Mouse (Mus musculus): ENCODE measurements at regions not wholly inside any gene's neighbourhood (a gene's known extent, or its start where the extent isn't known, plus 50 kb on each side); places are given as distances from the start of the nearest gene placed in this dataset.
A peak's percentile ranks its signal among the peaks of the same experiment; 100 is the strongest.
"Not testable (repeated sequence)": the region's sequence is repeated elsewhere in the genome, so short reads cannot be mapped to it uniquely, and the experiment has no call there.

GRCm38 (mm10) chr2:166471257-166471753 is 242.3 kb downstream of the Prex1 start:
- Histone ChIP-seq H3K36me3 (no peaks in the 10 kb centered on the region), H3K27ac (replicated peaks) (0 out of 2 replicates have a peak overlapping the region, but pooled peaks have one; percentile 24), H3K4me3 (no peak overlapping the region), H3K9me3 (replicated peaks) (no peaks in the 10 kb centered on the region), H3K27me3 (ENCODE audit: low read depth, poor library complexity, severe bottlenecking) (peaks cover 15% of the 10 kb centered on the region), H3K4me1 (peaks cover 35% of the 10 kb centered on the region)
- DNase-seq (ENCODE audit: low spot score) = no peak
- 56% methylated on average over 6 of the region's 6 CpGs for WGBS

DNA sequence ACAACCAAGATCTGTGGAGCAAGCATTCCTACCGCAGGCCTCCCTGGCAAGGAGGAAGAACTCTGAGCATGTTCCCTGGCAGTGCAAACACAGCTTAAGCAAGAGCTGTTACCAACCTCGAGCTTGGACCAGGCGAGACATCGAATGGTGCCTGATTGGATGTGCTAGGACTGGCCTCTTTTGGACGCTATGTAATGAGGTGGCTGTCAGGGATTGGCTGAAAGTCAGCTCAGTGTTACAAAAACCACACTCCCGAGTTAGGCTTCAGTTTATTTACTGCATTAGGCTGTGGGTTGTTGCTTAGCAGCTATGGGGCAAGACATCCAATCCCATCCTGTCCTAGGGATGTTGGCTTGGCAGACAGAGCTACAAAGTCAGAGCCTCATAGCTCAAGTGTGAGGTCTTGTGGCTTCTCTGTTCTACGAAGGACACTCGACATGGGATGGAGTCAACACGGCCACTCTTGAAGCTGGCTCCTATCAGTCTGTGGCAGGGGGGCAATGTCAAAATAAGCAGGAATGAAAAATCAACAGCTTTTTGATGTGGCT is 244.5 kb downstream of the Prex1 start:
- no peaks in the 10 kb centered on the region for H3K36me3 ChIP-seq
- DNase-seq (ENCODE audit: low spot score) = no peak
- H3K4me3 ChIP-seq = no peak overlapping the region
- no peaks in the 10 kb centered on the region for H3K9me3 ChIP-seq (replicated peaks)
- 90% methylated on average over 9 of the region's 9 CpGs for WGBS
- peaks cover 19% of the 10 kb centered on the region for H3K27me3 ChIP-seq (ENCODE audit: low read depth, poor library complexity, severe bottlenecking)
- H3K27ac ChIP-seq (replicated peaks) = no peak overlapping the region
- H3K4me1 ChIP-seq = peaks cover 34% of the 10 kb centered on the region

- H3K27me3 ChIP-seq (ENCODE audit: low read depth, poor library complexity, severe bottlenecking) = peaks cover 19% of the 10 kb centered on the region
- WGBS = 57% methylated on average over 7 of the region's 7 CpGs
- no peaks in the 10 kb centered on the region for H3K36me3 ChIP-seq
- H3K4me1 ChIP-seq = peaks cover 34% of the 10 kb centered on the region
- H3K4me3 ChIP-seq = no peak overlapping the region
- 0 out of 2 replicates have a peak overlapping the region, but pooled peaks have one; percentile 9 for H3K27ac ChIP-seq (replicated peaks)
- no peak for DNase-seq (ENCODE audit: low spot score)
- no peaks in the 10 kb centered on the region for H3K9me3 ChIP-seq (replicated peaks)
Observed at GRCm38 (mm10) chr2:166467137-166467536, 246.5 kb downstream of the Prex1 start.

DNA sequence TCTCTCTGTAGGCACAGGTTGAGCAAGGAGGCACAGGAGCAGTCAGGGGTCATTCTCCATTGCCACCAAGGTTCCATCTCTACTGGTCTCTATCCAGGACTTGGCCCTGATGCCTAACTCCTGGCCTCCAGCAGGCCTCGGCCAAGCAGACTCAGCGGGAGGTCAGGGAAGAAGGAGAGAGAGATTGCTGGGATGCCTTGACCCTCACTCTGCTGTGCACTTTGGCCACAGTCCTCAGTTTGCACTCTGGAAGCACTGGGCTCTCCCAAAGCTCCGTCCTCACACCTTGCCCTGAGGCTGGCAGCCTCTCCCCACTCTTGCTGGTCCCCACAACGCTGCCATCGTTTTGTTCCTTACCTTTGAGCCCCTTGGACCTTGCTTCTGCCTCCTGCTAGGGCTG is 248.1 kb downstream of the Prex1 start:
- 73% methylated on average over 5 of the region's 5 CpGs for WGBS
- DNase-seq (ENCODE audit: low spot score) = no peak
- peaks cover 19% of the 10 kb centered on the region for H3K27me3 ChIP-seq (ENCODE audit: low read depth, poor library complexity, severe bottlenecking)
- H3K36me3 ChIP-seq = no peaks in the 10 kb centered on the region
- no peaks in the 10 kb centered on the region for H3K9me3 ChIP-seq (replicated peaks)
- no peak overlapping the region for H3K4me3 ChIP-seq
- H3K4me1 ChIP-seq = peaks cover 26% of the 10 kb centered on the region
- H3K27ac ChIP-seq (replicated peaks) = peak overlapping the region; percentile 17; the same call in 1 of the 2 replicates

- Histone ChIP-seq H3K27ac (replicated peaks) (no peak overlapping the region), H3K4me3 (no peak overlapping the region)
- no peak for DNase-seq (ENCODE audit: low spot score)
Observed at GRCm38 (mm10) chr2:166463539-166463938, 250.1 kb downstream of the Prex1 start.

DNA sequence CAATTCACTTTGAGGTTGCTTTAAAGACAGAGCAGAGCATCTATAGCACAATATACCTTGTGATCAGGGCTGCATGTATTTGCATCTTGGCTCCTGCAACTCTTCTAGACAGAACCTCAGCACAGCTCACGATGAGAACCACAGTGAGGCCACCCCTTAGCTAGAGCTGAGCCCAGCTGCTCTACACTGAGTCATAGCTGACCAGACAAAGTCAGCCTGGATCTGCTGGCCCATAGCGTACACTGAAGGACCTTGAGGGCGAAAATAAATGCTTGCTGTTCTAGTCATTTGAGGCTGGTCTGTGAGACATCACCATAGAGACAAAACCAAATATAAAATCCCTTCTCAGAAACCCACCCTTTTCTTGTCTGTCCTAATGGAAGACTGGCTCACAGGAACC is 251.7 kb downstream of the Prex1 start:
- no peak for DNase-seq (ENCODE audit: low spot score)
- WGBS = 93% methylated on average over 3 of the region's 3 CpGs
- H3K4me1 ChIP-seq = peaks cover 21% of the 10 kb centered on the region
- no peaks in the 10 kb centered on the region for H3K36me3 ChIP-seq
- H3K4me3 ChIP-seq = no peak overlapping the region
- H3K27me3 ChIP-seq (ENCODE audit: low read depth, poor library complexity, severe bottlenecking) = peaks cover 4% of the 10 kb centered on the region; the same call in 1 of the 2 replicates
- no peak overlapping the region for H3K27ac ChIP-seq (replicated peaks)
- no peaks in the 10 kb centered on the region for H3K9me3 ChIP-seq (replicated peaks)

More at GRCm38 (mm10) chr2:166463539-166463938, 250.1 kb downstream of the Prex1 start:
- Histone ChIP-seq H3K4me1 (peaks cover 29% of the 10 kb centered on the region), H3K9me3 (replicated peaks) (no peaks in the 10 kb centered on the region), H3K36me3 (no peaks in the 10 kb centered on the region), H3K27me3 (ENCODE audit: low read depth, poor library complexity, severe bottlenecking) (peaks cover 15% of the 10 kb centered on the region)
- 88% methylated on average over 9 of the region's 9 CpGs for WGBS

GRCm38 (mm10) chr2:166461103-166461502 is 252.5 kb downstream of the Prex1 start:
- Histone ChIP-seq H3K4me1 (peaks cover 12% of the 10 kb centered on the region), H3K27ac (replicated peaks) (no peak overlapping the region), H3K4me3 (no peak overlapping the region), H3K27me3 (ENCODE audit: low read depth, poor library complexity, severe bottlenecking) (peaks cover 4% of the 10 kb centered on the region; the same call in 1 of the 2 replicates), H3K9me3 (replicated peaks) (0 out of 2 replicates have a peak, but pooled peaks cover 3% of the 10 kb centered on the region), H3K36me3 (no peaks in the 10 kb centered on the region)
- DNase-seq (ENCODE audit: low spot score) = no peak
- 93% methylated on average over 3 of the region's 3 CpGs for WGBS

DNA sequence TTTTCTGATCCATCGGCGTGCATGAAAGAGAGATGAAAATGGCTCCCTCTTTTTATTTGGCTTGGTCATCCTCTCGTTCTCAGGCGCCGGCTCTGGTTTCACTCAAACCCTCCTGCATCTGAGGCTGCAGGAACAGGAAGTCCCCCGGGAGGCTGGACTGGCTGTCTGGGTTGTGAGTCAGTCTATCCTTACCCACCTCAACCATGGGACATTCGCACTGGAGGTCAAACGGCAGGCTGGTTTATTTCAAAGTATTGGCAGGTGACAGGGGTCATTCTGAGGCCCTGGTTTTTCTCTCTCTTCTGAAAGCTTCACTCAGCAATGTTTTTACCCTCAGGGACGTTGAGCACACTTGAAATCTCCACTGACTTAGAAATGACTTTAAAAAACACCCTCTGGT is 253.7 kb downstream of the Prex1 start:
- Histone ChIP-seq H3K27ac (replicated peaks) (no peak overlapping the region), H3K36me3 (no peaks in the 10 kb centered on the region), H3K4me1 (peaks cover 4% of the 10 kb centered on the region; the same call in 1 of the 2 replicates), H3K27me3 (ENCODE audit: low read depth, poor library complexity, severe bottlenecking) (no peaks in the 10 kb centered on the region), H3K4me3 (no peak overlapping the region), H3K9me3 (replicated peaks) (0 out of 2 replicates have a peak, but pooled peaks cover 3% of the 10 kb centered on the region)
- no peak for DNase-seq (ENCODE audit: low spot score)
- WGBS = 74% methylated on average over 9 of the region's 9 CpGs

GRCm38 (mm10) chr2:166458953-166459352 is 254.7 kb downstream of the Prex1 start:
- WGBS = 88% methylated on average over 9 of the region's 9 CpGs
- H3K27ac ChIP-seq (replicated peaks) = 0 out of 2 replicates have a peak overlapping the region, but pooled peaks have one; percentile 38

GRCm38 (mm10) chr2:166457381-166458172 is 256.1 kb downstream of the Prex1 start:
- H3K4me1 ChIP-seq = peaks cover 15% of the 10 kb centered on the region
- H3K9me3 ChIP-seq (replicated peaks) = 0 out of 2 replicates have a peak, but pooled peaks cover 3% of the 10 kb centered on the region
- H3K27me3 ChIP-seq (ENCODE audit: low read depth, poor library complexity, severe bottlenecking) = no peaks in the 10 kb centered on the region
- WGBS = 73% methylated on average over 16 of the region's 16 CpGs
- DNase-seq (ENCODE audit: low spot score) = no peak
- no peaks in the 10 kb centered on the region for H3K36me3 ChIP-seq
- H3K27ac ChIP-seq (replicated peaks) = no peak overlapping the region
- no peak overlapping the region for H3K4me3 ChIP-seq

More at GRCm38 (mm10) chr2:166458953-166459352, 254.7 kb downstream of the Prex1 start:
- H3K9me3 ChIP-seq (replicated peaks) = 0 out of 2 replicates have a peak, but pooled peaks cover 3% of the 10 kb centered on the region
- no peaks in the 10 kb centered on the region for H3K27me3 ChIP-seq (ENCODE audit: low read depth, poor library complexity, severe bottlenecking)
- no peaks in the 10 kb centered on the region for H3K36me3 ChIP-seq
- peaks cover 8% of the 10 kb centered on the region for H3K4me1 ChIP-seq
- H3K4me3 ChIP-seq = no peak overlapping the region
- DNase-seq (ENCODE audit: low spot score) = no peak

DNA sequence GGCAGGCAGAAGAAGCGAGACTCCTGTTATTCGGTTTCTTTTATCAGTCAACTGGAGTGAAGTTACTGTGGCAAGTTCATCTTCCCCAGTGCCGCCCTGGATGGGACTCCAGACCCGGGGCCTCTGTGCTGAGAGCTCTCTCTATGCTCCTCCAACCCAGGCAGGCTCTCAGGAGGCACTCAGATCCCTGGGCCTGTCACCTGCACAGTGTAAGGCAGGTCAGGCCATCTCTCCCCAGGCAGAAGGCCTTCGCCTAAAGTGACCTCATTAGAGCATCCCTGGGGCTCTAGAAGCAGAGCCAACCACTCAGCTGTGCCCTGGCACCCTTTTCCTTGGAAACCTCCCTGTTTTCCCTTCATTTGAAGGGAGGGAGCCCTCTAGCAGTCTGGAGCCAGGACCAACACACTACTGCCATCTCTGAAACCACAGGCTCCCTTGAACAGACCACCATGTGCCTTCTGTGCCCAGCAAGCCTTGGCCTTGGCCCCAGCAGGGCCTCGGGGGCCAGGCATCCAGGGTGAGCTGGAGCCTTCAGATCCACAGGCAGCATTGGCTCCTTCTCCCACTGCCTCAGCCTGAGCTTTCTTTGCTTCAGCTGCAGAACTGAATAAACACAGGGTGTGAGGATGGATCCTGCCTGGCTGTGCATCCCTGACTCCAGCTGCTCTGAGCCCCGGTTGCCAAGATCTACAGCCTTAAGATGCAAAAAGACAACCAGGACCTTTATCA is 259.3 kb downstream of the Prex1 start:
- H3K27ac ChIP-seq (replicated peaks); H3K27me3 ChIP-seq (ENCODE audit: low read depth, poor library complexity, severe bottlenecking); H3K4me3 ChIP-seq; DNase-seq (ENCODE audit: low spot score); H3K36me3 ChIP-seq; H3K9me3 ChIP-seq (replicated peaks): not testable (repeated sequence)
- WGBS = 65% methylated on average over 2 of the region's 7 CpGs
- H3K4me1 ChIP-seq = peaks cover 33% of the 10 kb centered on the region

GRCm38 (mm10) chr2:166450964-166451363 is 262.7 kb downstream of the Prex1 start:
- Histone ChIP-seq H3K4me1 (peaks cover 60% of the 10 kb centered on the region), H3K27ac (replicated peaks) (peak overlapping the region; percentile 63)
- 78% methylated on average over 7 of the region's 7 CpGs for WGBS

More at GRCm38 (mm10) chr2:166450964-166451363, 262.7 kb downstream of the Prex1 start:
- no peak for DNase-seq (ENCODE audit: low spot score)
- no peaks in the 10 kb centered on the region for H3K36me3 ChIP-seq
- peaks cover 6% of the 10 kb centered on the region for H3K27me3 ChIP-seq (ENCODE audit: low read depth, poor library complexity, severe bottlenecking)
- H3K9me3 ChIP-seq (replicated peaks) = no peaks in the 10 kb centered on the region
- no peak overlapping the region for H3K4me3 ChIP-seq

Data from midbrain, embryonic 10.5 days (tissue).